Mouse (Mus musculus) olfactory bulb, adult 2 months (tissue): ENCODE data around the gene Scaper.

Source experiments
- CTCF ChIP-seq: fragments of 200-500 bp; IDR thresholded peaks from 2 replicates; pipeline ENCODE4 v1.5.1; 2012; ENCODE audit warnings: low read depth, mild to moderate bottlenecking, low read length, moderate library complexity; ENCODE audit not compliant: insufficient read depth
- POLR2A ChIP-seq: fragments of 200-500 bp; IDR thresholded peaks from 2 replicates; pipeline ENCODE4 v1.6.1; 2012; ENCODE audit warnings: mild to moderate bottlenecking, low read depth, low read length, moderate library complexity; ENCODE audit not compliant: insufficient read depth

DNA sequence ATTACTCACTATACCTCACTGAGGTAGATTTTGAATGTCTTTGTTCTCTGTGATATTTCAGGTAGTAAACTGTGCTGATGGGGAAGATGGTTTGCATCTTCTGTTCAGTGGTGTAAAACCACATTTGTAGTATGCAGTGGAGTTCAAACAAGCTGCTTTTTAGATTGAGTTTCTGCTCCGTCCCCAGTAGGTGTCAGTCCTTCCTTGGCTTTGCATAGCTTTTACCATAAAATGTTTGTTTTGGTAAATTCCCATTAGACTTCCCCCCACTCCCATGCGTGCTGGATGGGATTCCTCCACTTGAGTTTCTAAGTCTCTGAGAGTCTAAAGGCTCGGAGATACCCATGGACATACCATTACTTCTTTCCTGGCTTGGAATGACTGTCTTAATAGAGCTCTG is 231.3 kb downstream of the Scaper start:
- no peak for TF ChIP-seq CTCF
- TF ChIP-seq POLR2A: no peak
